9 mouse cellular contexts compared by ENCODE assay signal in the genomic region with DNA sequence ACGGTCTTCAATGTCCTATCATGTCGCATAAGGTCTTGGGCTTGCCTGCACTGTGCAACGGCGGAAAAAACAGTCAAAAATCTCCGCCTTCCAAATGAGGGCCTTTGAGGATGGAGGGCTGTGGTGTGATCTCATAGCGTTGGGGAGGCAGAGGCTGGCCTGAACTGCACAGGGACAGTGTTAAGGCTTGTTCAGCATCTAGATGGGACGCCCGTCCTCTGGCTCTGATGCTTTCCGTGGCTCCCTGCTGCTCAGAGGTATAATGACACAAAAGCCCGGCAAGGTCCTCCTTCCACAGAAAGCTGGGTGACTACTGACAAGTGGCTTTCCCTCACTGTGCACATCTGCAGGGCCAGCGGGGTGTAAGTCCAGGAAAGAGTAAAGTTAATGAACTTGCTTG. TPM values are rescaled to one million over a fixed set of nuclear protein-coding genes. Genes with fewer than 3 reads are reported as not detected.
DNase-seq lines count a peak whose midpoint lies in the region; ATAC-seq and TF ChIP-seq lines count a peak whose summit lies in the region.
"Had no signal": no experiment of that assay in that cellular context is flagged by ENCODE, and none has a peak within 500 bp of the region (broad histone marks: within the 10 kb centered on the region; RNA-seq: fewer than 3 reads in every experiment).

No protein-coding gene starts in this region.

- no peaks in the 10 kb centered on the region for H3K79me2 ChIP-seq in heart, adult 2 months (replicated peaks; ENCODE audit: control insufficient read depth, insufficient read depth, low read length)

- 67% methylated on average over 11 of the region's 11 CpGs for WGBS in heart, adult 2 months
- 60% methylated on average over 11 of the region's 11 CpGs for WGBS in liver, embryonic 11.5 days
- 23% methylated on average over 11 of the region's 11 CpGs for whole genome bisulfite sequencing in limb, embryonic 11.5 days

- H3K4me1 ChIP-seq in heart, adult 2 months (ENCODE audit: control insufficient read depth, insufficient read depth, low read length), result peaks cover 1% of the 10 kb centered on the region; the same call in 1 of the 2 replicates
- H3K4me1 ChIP-seq in liver, embryonic 11.5 days (replicated peaks; ENCODE audit: control insufficient read depth, insufficient read depth, low read length), result peaks cover 47% of the 10 kb centered on the region
- H3K4me1 ChIP-seq in ES-E14 (ENCODE audit: control insufficient read depth in 2 of 2, insufficient read depth in 2 of 2, low read length in 2 of 2, poor library complexity in 1 of 2), result peaks cover 0 to 35% of the 10 kb centered on the region in 2 experiments; a peak in 3 of 4 replicates
- peaks cover 10% of the 10 kb centered on the region for H3K4me1 ChIP-seq in limb, embryonic 11.5 days (ENCODE audit: control insufficient read depth, insufficient read depth, low read length)
- H3K4me1 ChIP-seq: hindbrain, embryonic 15.5 days had no signal

- no peaks in the 10 kb centered on the region for H3K27me3 ChIP-seq in heart, adult 2 months (ENCODE audit: control insufficient read depth, insufficient read depth, low read length)
- 0 out of 2 replicates have a peak, but pooled peaks cover 3% of the 10 kb centered on the region for H3K27me3 ChIP-seq in liver, embryonic 11.5 days (replicated peaks; ENCODE audit: control insufficient read depth, insufficient read depth, low read length)
- H3K27me3 ChIP-seq in limb, embryonic 11.5 days (ENCODE audit: control insufficient read depth, insufficient read depth, low read length), result peaks cover 10% of the 10 kb centered on the region

- peak overlapping the region; percentile 71; the same call in 1 of the 2 replicates for H3K27ac ChIP-seq in heart, adult 2 months
- H3K27ac ChIP-seq in liver, embryonic 11.5 days (ENCODE audit: low read depth, low read length), result peak overlapping the region; percentile 65; the same call in 1 of the 2 replicates
- H3K27ac ChIP-seq in ES-E14 (ENCODE audit: insufficient read depth, low read depth, low read length, poor library complexity, severe bottlenecking), result no peak overlapping the region
- no peak overlapping the region for H3K27ac ChIP-seq in limb, embryonic 11.5 days (replicated peaks; ENCODE audit: low read depth, low read length)
- H3K27ac ChIP-seq: hindbrain, embryonic 15.5 days had no signal

- intact Hi-C loops in heart, adult 2 months (cut with DNase I), result no loop called here

- no peak overlapping the region for H3K9ac ChIP-seq in heart, adult 2 months (ENCODE audit: low read depth, low read length)
- H3K9ac ChIP-seq in liver, embryonic 11.5 days (ENCODE audit: low read depth, low read length), result peak overlapping the region; percentile 61
- no peak overlapping the region for H3K9ac ChIP-seq in ES-E14 (ENCODE audit: insufficient read depth, low read depth, low read length, poor library complexity, severe bottlenecking)
- peak overlapping the region; percentile 76 for H3K9ac ChIP-seq in limb, embryonic 11.5 days (ENCODE audit: low read length)
- H3K9ac ChIP-seq: hindbrain, embryonic 15.5 days had no signal

- H3K4me3 ChIP-seq in heart, adult 2 months, result no peak overlapping the region; the same call in 1 of the 2 replicates
- H3K4me3 ChIP-seq in liver, embryonic 11.5 days (ENCODE audit: low read depth, low read length), result peak overlapping the region; percentile 37
- H3K4me3 ChIP-seq in ES-E14 (ENCODE audit: insufficient read depth in 1 of 2, low read depth in 1 of 2, low read length in 2 of 2, poor library complexity in 1 of 2, severe bottlenecking in 1 of 2), result peak overlapping the region; percentile 2 to 16; a peak in 2 of 4 replicates
- H3K4me3 ChIP-seq in limb, embryonic 11.5 days (ENCODE audit: low read depth, low read length), result peak overlapping the region; percentile 32
- H3K4me3 ChIP-seq: hindbrain, embryonic 15.5 days had no signal

- no peak for ATAC-seq in liver, embryonic 11.5 days (replicated peaks; ENCODE audit: low FRiP score)
- no peak for ATAC-seq in limb, embryonic 11.5 days (ENCODE audit: insufficient number of reproducible peaks, low FRiP score, low TSS enrichment, low read depth)

- peak overlapping the region; percentile 67 for H3K4me2 ChIP-seq in liver, embryonic 11.5 days
- peak overlapping the region; percentile 60 for H3K4me2 ChIP-seq in limb, embryonic 11.5 days (ENCODE audit: low read depth, severe bottlenecking)
- H3K4me2 ChIP-seq: hindbrain, embryonic 15.5 days had no signal

- in situ Hi-C loops in ES-E14 (cut with MboI; ENCODE audit: low sequenced_read_pairs in 2 of 2, unreplicated experiment in 2 of 2), result no loop called here

- no peaks in the 10 kb centered on the region for H3K36me3 ChIP-seq in heart, adult 2 months (ENCODE audit: control insufficient read depth, insufficient read depth, low read length)
- peaks cover 9% of the 10 kb centered on the region; the same call in 1 of the 2 replicates for H3K36me3 ChIP-seq in liver, embryonic 11.5 days (ENCODE audit: control insufficient read depth, insufficient read depth, low read length)
- peaks cover 3% of the 10 kb centered on the region; the same call in 1 of the 2 replicates for H3K36me3 ChIP-seq in ES-E14 (ENCODE audit: control insufficient read depth, insufficient read depth, low read length, poor library complexity, severe bottlenecking)
- peaks cover 4% of the 10 kb centered on the region; the same call in 1 of the 2 replicates for H3K36me3 ChIP-seq in limb, embryonic 11.5 days (ENCODE audit: control insufficient read depth, insufficient read depth, low read length)
- H3K36me3 ChIP-seq: hindbrain, embryonic 15.5 days had no signal

- TF ChIP-seq CTCF in heart, adult 2 months (IDR thresholded peaks at IDR 0.05), result no peak

- no peak for DNase-seq in heart, adult 2 months
- DNase-seq in heart, adult 18-20 months, result no peak
- no peak for DNase-seq in liver, embryonic 11.5 days (ENCODE audit: low spot score)
- DNase-seq in liver (no peak), ES-E14 (ENCODE audit: low read depth, low spot score) (no peak)
- DNase-seq in limb, embryonic 11.5 days (ENCODE audit: low spot score), result no peak
- no peak for DNase-seq in adrenal gland, adult 18-20 months (ENCODE audit: low spot score in 2 of 2)
- DNase-seq in ovary, postnatal 10 days (ENCODE audit: low spot score), result no peak

- no peaks in the 10 kb centered on the region for H3K9me3 ChIP-seq in liver, embryonic 11.5 days (ENCODE audit: control insufficient read depth, low read length)
- no peaks in the 10 kb centered on the region for H3K9me3 ChIP-seq in ES-E14 (ENCODE audit: control insufficient read depth, insufficient read depth, low read depth, low read length)
- no peaks in the 10 kb centered on the region for H3K9me3 ChIP-seq in limb, embryonic 11.5 days (ENCODE audit: control insufficient read depth, low read length)
- H3K9me3 ChIP-seq: hindbrain, embryonic 15.5 days had no signal

- no peak for TF ChIP-seq POLR2A in heart, adult 2 months (IDR thresholded peaks at IDR 0.05; ENCODE audit: insufficient read depth, low read depth, low read length)

- TF ChIP-seq EP300 in heart, adult 2 months (IDR thresholded peaks at IDR 0.05; ENCODE audit: insufficient read depth, low read depth, low read length), result no peak

TF ChIP-seq in ES-E14, 5 proteins besides CTCF, POLR2A, EP300 and RAD21 (continues in another document):
- TF ChIP-seq CHD2 (IDR thresholded peaks at IDR 0.05; ENCODE audit: low read depth, low read length), result no peak
- no peak for TF ChIP-seq ZC3H11A (IDR thresholded peaks at IDR 0.05; ENCODE audit: borderline replicate concordance, low read depth, low read length)
- TF ChIP-seq ZNF384 (IDR thresholded peaks at IDR 0.05; ENCODE audit: low read depth, low read length), result no peak
- no peak for TF ChIP-seq MAFK (IDR thresholded peaks at IDR 0.05; ENCODE audit: insufficient read depth, low read depth, low read length)

RNA-seq across cellular contexts. Expression of gene Arhgap45, which starts 3.7 kb away (rescaled TPM):
- total RNA-seq in heart, adult 2 months (2021), result 1 to 10 TPM; 3.5 to 5.1 TPM
- polyA plus RNA-seq in heart, adult 2 months (2012; rRNA removed), result 8.9 and 16.6 TPM in 2 replicates
- total RNA-seq in heart, adult 18-20 months (2021), result 1 to 10 TPM; 3.1 to 8.7 TPM
- polyA plus RNA-seq in liver, embryonic 11.5 days (2014; fragmentation: Nextera tagmentation; extraction: Ambion mirVana), result 29.0 and 29.4 TPM in 2 replicates
- total RNA-seq in ES-E14 (2012; rRNA removed), result 17.0 and 20.9 TPM in 2 replicates
- 8.5 and 10.8 TPM in 2 replicates for polyA plus RNA-seq in limb, embryonic 11.5 days (2014; fragmentation: Nextera tagmentation; extraction: Ambion mirVana)
- total RNA-seq in adrenal gland, adult 18-20 months (2021), result 1 to 10 TPM; 5.5 to 7.3 TPM

RNA-seq across cellular contexts. Expression of gene Polr2e, which starts 19.4 kb away (rescaled TPM):
- 10 to 100 TPM; 78.3 to 89.8 TPM for total RNA-seq in heart, adult 2 months (2021)
- polyA plus RNA-seq in heart, adult 2 months (2012; rRNA removed), result 182 and 194 TPM in 2 replicates
- total RNA-seq in heart, adult 18-20 months (2021), result 10 to 100 TPM; 92.9 to 97.6 TPM
- polyA plus RNA-seq in liver, embryonic 11.5 days (2014; fragmentation: Nextera tagmentation; extraction: Ambion mirVana), result 239 and 256 TPM in 2 replicates
- total RNA-seq in ES-E14 (2012; rRNA removed), result 266 and 293 TPM in 2 replicates
- 294 and 308 TPM in 2 replicates for polyA plus RNA-seq in limb, embryonic 11.5 days (2014; fragmentation: Nextera tagmentation; extraction: Ambion mirVana)
- total RNA-seq in adrenal gland, adult 18-20 months (2021), result 10 to 100 TPM; 86.3 to 94.3 TPM

RNA-seq across cellular contexts. Expression of gene Abca7, which starts 23.9 kb away (rescaled TPM):
- total RNA-seq in heart, adult 2 months (2021), result 1 to 10 TPM; 6.6 to 8.0 TPM
- polyA plus RNA-seq in heart, adult 2 months (2012; rRNA removed), result 9.2 and 10.8 TPM in 2 replicates
- 1 to 10 TPM; 6.5 to 7.6 TPM for total RNA-seq in heart, adult 18-20 months (2021)
- 7.7 and 8.6 TPM in 2 replicates for polyA plus RNA-seq in liver, embryonic 11.5 days (2014; fragmentation: Nextera tagmentation; extraction: Ambion mirVana)
- total RNA-seq in ES-E14 (2012; rRNA removed), result 8.8 and 18.9 TPM in 2 replicates
- polyA plus RNA-seq in limb, embryonic 11.5 days (2014; fragmentation: Nextera tagmentation; extraction: Ambion mirVana), result 1.3 and 1.4 TPM in 2 replicates
- 10 to 100 TPM; 20.6 to 22.3 TPM for total RNA-seq in adrenal gland, adult 18-20 months (2021)

RNA-seq across cellular contexts. Expression of gene Gpx4, which starts 26.8 kb away (rescaled TPM):
- total RNA-seq in heart, adult 2 months (2021), result 1,000 to 10,000 TPM in 1 of 2 experiments, 100 to 1,000 TPM in 1; 832 to 1,055 TPM
- polyA plus RNA-seq in heart, adult 2 months (2012; rRNA removed), result 860 and 993 TPM in 2 replicates
- 1,000 to 10,000 TPM in 1 of 2 experiments, 100 to 1,000 TPM in 1; 983 to 1,022 TPM for total RNA-seq in heart, adult 18-20 months (2021)
- 761 and 762 TPM in 2 replicates for polyA plus RNA-seq in liver, embryonic 11.5 days (2014; fragmentation: Nextera tagmentation; extraction: Ambion mirVana)
- 1,456 and 1,919 TPM in 2 replicates for total RNA-seq in ES-E14 (2012; rRNA removed)
- polyA plus RNA-seq in limb, embryonic 11.5 days (2014; fragmentation: Nextera tagmentation; extraction: Ambion mirVana), result 475 and 534 TPM in 2 replicates
- total RNA-seq in adrenal gland, adult 18-20 months (2021), result 1,000 to 10,000 TPM; 1,091 to 1,886 TPM

RNA-seq across cellular contexts. Expression of gene Cnn2, which starts 31.8 kb away (rescaled TPM):
- total RNA-seq in heart, adult 2 months (2021), result 10 to 100 TPM; 30.2 to 39.3 TPM
- 52.5 and 60.7 TPM in 2 replicates for polyA plus RNA-seq in heart, adult 2 months (2012; rRNA removed)
- total RNA-seq in heart, adult 18-20 months (2021), result 10 to 100 TPM; 28.3 to 32.6 TPM
- 115 and 124 TPM in 2 replicates for polyA plus RNA-seq in liver, embryonic 11.5 days (2014; fragmentation: Nextera tagmentation; extraction: Ambion mirVana)
- 94.1 and 159 TPM in 2 replicates for total RNA-seq in ES-E14 (2012; rRNA removed)
- polyA plus RNA-seq in limb, embryonic 11.5 days (2014; fragmentation: Nextera tagmentation; extraction: Ambion mirVana), result 250 and 255 TPM in 2 replicates
- 10 to 100 TPM; 28.5 to 49.0 TPM for total RNA-seq in adrenal gland, adult 18-20 months (2021)

Comparison
In these comparisons a context has a peak if more than half of its experiments do, and no peak if none do; other contexts are left out.
1. H3K27ac ChIP-seq: peak in heart, adult 2 months (single experiment) and liver, embryonic 11.5 days (single experiment); none in ES-E14 (single experiment) and limb, embryonic 11.5 days (single experiment).
2. H3K9ac ChIP-seq: peak in liver, embryonic 11.5 days (single experiment) and limb, embryonic 11.5 days (single experiment); none in heart, adult 2 months (single experiment) and ES-E14 (single experiment).